Mouse (Mus musculus) heart, postnatal 25 days (tissue): ENCODE measurements around the gene Vav1. TPM values are rescaled to one million over a fixed set of nuclear protein-coding genes. Genes with fewer than 3 reads are reported as not detected.

Experiments
- DNase-seq: peaks from one replicate; pipeline ENCODE4 v3.0.0; 2022; ENCODE audit warnings: low spot score
- intact Hi-C: fragments of 180-260 bp; cut with DNase I; formaldehyde crosslinking; loops from one replicate; pipeline ENCODE4 v1.15.1; 2025
- total RNA-seq, 2 experiments: library from RNA; stranded (reverse); gene quantifications; 2 replicates each; pipeline ENCODE4 v1.2.3; 2021

The Vav1 gene
- 1 to 10 TPM; 1.5 to 1.7 TPM for total RNA-seq

GRCm38 (mm10) chr17:57278943-57279590, at the start of gene Vav1:
Gene Vav1, plus strand, starts transcription at chr17:57279100.
- intact Hi-C loops: loop anchor here (5.0 kb wide), 1 partner anchor 182 kb away; no protein-coding TSS in a partner anchor

GRCm38 (mm10) chr17:57229851-57230727, 48.8 kb upstream of the Vav1 start:
- intact Hi-C loops: no loop called here
- no peak for DNase-seq

More at GRCm38 (mm10) chr17:57278943-57279590, at the start of gene Vav1:
- no peak for DNase-seq

- DNase-seq: no peak
- intact Hi-C loops: no loop called here
Observed at GRCm38 (mm10) chr17:57230728-57231125, 48.2 kb upstream of the Vav1 start.

- DNase-seq: no peak
- intact Hi-C loops: no loop called here
Observed at GRCm38 (mm10) chr17:57231321-57231771, 47.6 kb upstream of the Vav1 start.

GRCm38 (mm10) chr17:57232200-57232599, 46.7 kb upstream of the Vav1 start:
- DNase-seq: no peak
- intact Hi-C loops: no loop called here

GRCm38 (mm10) chr17:57233038-57233437, 45.9 kb upstream of the Vav1 start:
- DNase-seq: no peak
- intact Hi-C loops: no loop called here

GRCm38 (mm10) chr17:57234254-57234928, 44.5 kb upstream of the Vav1 start:
- intact Hi-C loops: no loop called here
- no peak for DNase-seq

- intact Hi-C loops: no loop called here
- DNase-seq: no peak
Observed at GRCm38 (mm10) chr17:57235803-57236202, 43.1 kb upstream of the Vav1 start.

GRCm38 (mm10) chr17:57237181-57237580, 41.7 kb upstream of the Vav1 start:
- DNase-seq: no peak
- intact Hi-C loops: no loop called here

- intact Hi-C loops: no loop called here
- no peak for DNase-seq
Observed at GRCm38 (mm10) chr17:57243650-57244370, 35.1 kb upstream of the Vav1 start.

GRCm38 (mm10) chr17:57245311-57245929, 33.5 kb upstream of the Vav1 start:
- no peak for DNase-seq
- intact Hi-C loops: no loop called here

- DNase-seq: no peak
- intact Hi-C loops: no loop called here
Observed at GRCm38 (mm10) chr17:57246663-57247392, 32.1 kb upstream of the Vav1 start.

- intact Hi-C loops: no loop called here
- DNase-seq: peak; percentile 96
Observed at GRCm38 (mm10) chr17:57247393-57248200, 31.3 kb upstream of the Vav1 start.

- intact Hi-C loops: no loop called here
- peak; percentile 79 for DNase-seq
Observed at GRCm38 (mm10) chr17:57248201-57248699, 30.6 kb upstream of the Vav1 start, which contains the start of gene Gpr108. Gene Gpr108, minus strand, starts transcription at chr17:57248446.

GRCm38 (mm10) chr17:57248771-57249170, 30.1 kb upstream of the Vav1 start:
- intact Hi-C loops: no loop called here
- DNase-seq: no peak

GRCm38 (mm10) chr17:57249186-57250181, 29.4 kb upstream of the Vav1 start, which contains the start of gene Trip10:
Gene Trip10, plus strand, starts transcription at chr17:57249455.
- intact Hi-C loops: loop anchor here (2.0 to 10.0 kb wide), 2 partner anchors 25 to 435 kb away; no protein-coding TSS in a partner anchor
- DNase-seq: peak; percentile 94
